Mouse (Mus musculus): ENCODE results near the gene Id1. TPM values are rescaled to one million over a fixed set of nuclear protein-coding genes. Genes with fewer than 3 reads are reported as not detected.

Gene Id1
- polyA plus RNA-seq, 1 experiment from 2014 or later = 61.1 TPM

GRCm38 (mm10) chr2:152776435-152776834 lies 40.4 kb downstream of the Id1 start:
- Histone ChIP-seq H3K27ac (replicated peaks in 1 of 2; ENCODE audit: control insufficient read depth in 1 of 2, insufficient read depth in 1 of 2, low read depth in 2 of 2, low read length in 2 of 2) (no peak overlapping the region), H3K36me3 (ENCODE audit: control insufficient read depth, insufficient read depth, low read length) (peaks cover 19% of the 10 kb centered on the region), H3K4me2 (ENCODE audit: low read length) (no peak overlapping the region), H3K9me3 (ENCODE audit: control insufficient read depth, low read length) (no peaks in the 10 kb centered on the region), H3K4me3 (ENCODE audit: control insufficient read depth in 1 of 2, insufficient read depth in 1 of 2, low read depth in 1 of 2, low read length in 2 of 2) (no peak overlapping the region), H3K9ac (ENCODE audit: low read length) (no peak overlapping the region), H3K27me3 (ENCODE audit: control insufficient read depth, insufficient read depth, low read length) (no peaks in the 10 kb centered on the region), H3K4me1 (ENCODE audit: control insufficient read depth in 2 of 2, insufficient read depth in 2 of 2, low read length in 2 of 2) (peaks cover 4% of the 10 kb centered on the region in 2 experiments; a peak in 2 of 4 replicates)
- 86% methylated on average over 2 of the region's 2 CpGs for WGBS
- no peak for ATAC-seq (ENCODE audit: insufficient number of reproducible peaks, insufficient read depth, low FRiP score, low read depth)

DNA sequence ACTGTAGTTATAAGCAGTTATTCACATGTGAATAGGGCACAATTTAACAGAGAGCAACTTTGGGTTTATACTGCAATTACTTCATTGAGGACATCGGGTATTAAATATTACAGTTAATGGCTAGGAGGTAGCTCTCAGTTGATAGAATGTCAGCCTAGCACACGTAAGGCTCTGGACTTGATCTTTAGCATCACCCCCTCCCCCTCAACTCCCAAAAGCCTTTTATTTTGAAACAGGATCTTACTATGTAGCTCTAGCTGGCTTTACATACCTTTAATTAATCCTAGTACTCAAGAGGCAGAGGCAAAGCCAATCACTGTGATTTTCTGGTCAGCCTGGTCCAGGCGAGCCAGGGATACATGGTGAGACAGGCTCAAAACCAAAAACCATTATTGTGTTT lies 41.0 kb downstream of the Id1 start:
- ATAC-seq (ENCODE audit: insufficient number of reproducible peaks, insufficient read depth, low FRiP score, low read depth) = no peak
- WGBS = 88% methylated on average over 3 of the region's 3 CpGs

DNA sequence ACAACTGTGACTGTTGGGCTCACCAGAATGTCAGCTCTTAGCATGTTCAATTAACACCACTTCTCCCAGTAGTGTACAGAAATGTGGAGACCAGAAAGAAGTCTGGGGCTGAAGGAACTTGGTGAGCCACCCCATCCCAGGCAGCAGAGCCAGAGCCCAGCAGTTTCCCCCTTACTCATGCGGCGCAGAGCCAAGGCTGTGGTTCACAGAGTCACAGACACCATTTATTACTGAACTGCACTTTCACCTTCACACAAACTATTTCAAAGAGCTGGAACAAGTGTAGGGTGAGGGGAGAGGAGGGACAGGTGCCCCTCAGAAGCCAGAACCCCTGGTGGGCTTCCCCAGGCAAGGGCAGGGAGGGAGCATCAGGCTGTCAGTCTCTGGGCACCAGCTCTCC lies 44.4 kb downstream of the Id1 start:
- Histone ChIP-seq H3K4me1 (ENCODE audit: control insufficient read depth in 2 of 2, insufficient read depth in 2 of 2, low read length in 2 of 2) (peaks cover 13 to 24% of the 10 kb centered on the region in 2 experiments), H3K9me3 (ENCODE audit: control insufficient read depth, low read length) (no peaks in the 10 kb centered on the region), H3K27ac (replicated peaks in 1 of 2; ENCODE audit: control insufficient read depth in 1 of 2, insufficient read depth in 1 of 2, low read depth in 2 of 2, low read length in 2 of 2) (no peak overlapping the region), H3K4me2 (ENCODE audit: low read length) (no peak overlapping the region), H3K27me3 (ENCODE audit: control insufficient read depth, insufficient read depth, low read length) (no peaks in the 10 kb centered on the region), H3K36me3 (ENCODE audit: control insufficient read depth, insufficient read depth, low read length) (peaks cover 26% of the 10 kb centered on the region), H3K4me3 (ENCODE audit: control insufficient read depth in 1 of 2, insufficient read depth in 1 of 2, low read depth in 1 of 2, low read length in 2 of 2) (no peak overlapping the region), H3K9ac (ENCODE audit: low read length) (no peak overlapping the region)
- WGBS = 90% methylated on average over 2 of the region's 2 CpGs
- ATAC-seq (ENCODE audit: insufficient number of reproducible peaks, insufficient read depth, low FRiP score, low read depth) = no peak

More for the DNA sequence above, 41.0 kb downstream of the Id1 start:
- Histone ChIP-seq H3K9me3 (ENCODE audit: control insufficient read depth, low read length) (no peaks in the 10 kb centered on the region), H3K9ac (ENCODE audit: low read length) (no peak overlapping the region), H3K36me3 (ENCODE audit: control insufficient read depth, insufficient read depth, low read length) (peaks cover 25% of the 10 kb centered on the region), H3K4me3 (ENCODE audit: control insufficient read depth in 1 of 2, insufficient read depth in 1 of 2, low read depth in 1 of 2, low read length in 2 of 2) (no peak overlapping the region), H3K27me3 (ENCODE audit: control insufficient read depth, insufficient read depth, low read length) (no peaks in the 10 kb centered on the region), H3K27ac (replicated peaks in 1 of 2; ENCODE audit: control insufficient read depth in 1 of 2, insufficient read depth in 1 of 2, low read depth in 2 of 2, low read length in 2 of 2) (no peak overlapping the region), H3K4me2 (ENCODE audit: low read length) (no peak overlapping the region), H3K4me1 (ENCODE audit: control insufficient read depth in 2 of 2, insufficient read depth in 2 of 2, low read length in 2 of 2) (peaks cover 4 to 6% of the 10 kb centered on the region in 2 experiments; a peak in 2 of 4 replicates)

- Histone ChIP-seq H3K27ac (replicated peaks in 1 of 2; ENCODE audit: control insufficient read depth in 1 of 2, insufficient read depth in 1 of 2, low read depth in 2 of 2, low read length in 2 of 2) (no peak overlapping the region), H3K4me2 (ENCODE audit: low read length) (no peak overlapping the region), H3K36me3 (ENCODE audit: control insufficient read depth, insufficient read depth, low read length) (peaks cover 26% of the 10 kb centered on the region), H3K4me1 (ENCODE audit: control insufficient read depth in 2 of 2, insufficient read depth in 2 of 2, low read length in 2 of 2) (peaks cover 20 to 31% of the 10 kb centered on the region in 2 experiments), H3K4me3 (ENCODE audit: control insufficient read depth in 1 of 2, insufficient read depth in 1 of 2, low read depth in 1 of 2, low read length in 2 of 2) (no peak overlapping the region), H3K9me3 (ENCODE audit: control insufficient read depth, low read length) (no peaks in the 10 kb centered on the region), H3K27me3 (ENCODE audit: control insufficient read depth, insufficient read depth, low read length) (no peaks in the 10 kb centered on the region), H3K9ac (ENCODE audit: low read length) (0 out of 2 replicates have a peak overlapping the region, but pooled peaks have one; percentile 21)
- 72% methylated on average over 3 of the region's 3 CpGs for WGBS
- no peak for ATAC-seq (ENCODE audit: insufficient number of reproducible peaks, insufficient read depth, low FRiP score, low read depth)
Measured at GRCm38 (mm10) chr2:152781031-152781711, 45.1 kb downstream of the Id1 start.

DNA sequence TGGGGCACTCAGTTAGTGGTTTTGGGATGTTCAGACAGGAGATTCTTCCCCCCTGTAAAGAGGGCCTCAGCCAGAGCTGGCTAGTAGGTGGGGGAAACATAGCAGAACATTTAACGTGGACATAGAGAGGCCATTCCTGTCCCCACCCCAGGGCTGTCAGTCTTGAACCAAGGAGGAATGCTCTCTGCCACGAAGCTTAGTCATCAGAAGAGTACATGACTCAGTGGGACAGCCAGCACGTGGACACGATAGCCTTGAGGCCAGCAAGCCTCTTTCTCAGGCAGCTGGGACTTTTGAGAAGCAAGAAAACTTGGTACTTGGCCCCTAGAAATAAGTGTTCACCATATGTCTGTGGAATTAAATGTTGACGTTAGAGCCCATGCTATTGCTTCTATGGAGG lies 46.6 kb downstream of the Id1 start:
- Histone ChIP-seq H3K4me3 (ENCODE audit: control insufficient read depth in 1 of 2, insufficient read depth in 1 of 2, low read depth in 1 of 2, low read length in 2 of 2) (no peak overlapping the region), H3K36me3 (ENCODE audit: control insufficient read depth, insufficient read depth, low read length) (peaks cover 26% of the 10 kb centered on the region), H3K27me3 (ENCODE audit: control insufficient read depth, insufficient read depth, low read length) (no peaks in the 10 kb centered on the region), H3K9me3 (ENCODE audit: control insufficient read depth, low read length) (no peaks in the 10 kb centered on the region), H3K27ac (replicated peaks in 1 of 2; ENCODE audit: control insufficient read depth in 1 of 2, insufficient read depth in 1 of 2, low read depth in 2 of 2, low read length in 2 of 2) (no peak overlapping the region), H3K9ac (ENCODE audit: low read length) (no peak overlapping the region), H3K4me1 (ENCODE audit: control insufficient read depth in 2 of 2, insufficient read depth in 2 of 2, low read length in 2 of 2) (peaks cover 25 to 44% of the 10 kb centered on the region in 2 experiments), H3K4me2 (ENCODE audit: low read length) (no peak overlapping the region)
- no peak for ATAC-seq (ENCODE audit: insufficient number of reproducible peaks, insufficient read depth, low FRiP score, low read depth)
- 53% methylated on average over 5 of the region's 5 CpGs for WGBS

DNA sequence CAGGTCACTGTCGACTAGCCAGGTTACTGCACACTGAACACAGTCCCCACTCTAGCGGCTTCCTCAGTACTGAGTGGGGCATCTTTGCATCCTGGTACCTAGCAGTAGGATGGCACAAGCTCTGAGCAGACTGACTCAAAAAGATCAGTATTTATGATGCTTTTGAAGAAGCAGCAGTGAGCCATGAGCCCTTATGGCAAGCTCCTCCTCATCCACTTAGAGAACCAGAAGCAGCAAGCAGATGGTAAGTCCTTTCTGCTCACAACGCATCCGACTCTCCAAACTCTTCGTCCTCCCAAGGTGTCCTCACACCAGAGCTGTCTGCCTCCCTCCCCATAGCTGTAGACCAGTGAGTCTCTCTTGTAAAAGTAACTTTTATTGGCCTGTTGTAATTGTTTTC lies 47.2 kb downstream of the Id1 start:
- Histone ChIP-seq H3K4me2 (ENCODE audit: low read length) (no peak overlapping the region), H3K9ac (ENCODE audit: low read length) (no peak overlapping the region), H3K27me3 (ENCODE audit: control insufficient read depth, insufficient read depth, low read length) (no peaks in the 10 kb centered on the region), H3K9me3 (ENCODE audit: control insufficient read depth, low read length) (no peaks in the 10 kb centered on the region), H3K4me1 (ENCODE audit: control insufficient read depth in 2 of 2, insufficient read depth in 2 of 2, low read length in 2 of 2) (peaks cover 28 to 48% of the 10 kb centered on the region in 2 experiments), H3K27ac (replicated peaks in 1 of 2; ENCODE audit: control insufficient read depth in 1 of 2, insufficient read depth in 1 of 2, low read depth in 2 of 2, low read length in 2 of 2) (no peak overlapping the region), H3K4me3 (ENCODE audit: control insufficient read depth in 1 of 2, insufficient read depth in 1 of 2, low read depth in 1 of 2, low read length in 2 of 2) (no peak overlapping the region), H3K36me3 (ENCODE audit: control insufficient read depth, insufficient read depth, low read length) (peaks cover 26% of the 10 kb centered on the region)
- 86% methylated on average over 5 of the region's 5 CpGs for WGBS
- no peak for ATAC-seq (ENCODE audit: insufficient number of reproducible peaks, insufficient read depth, low FRiP score, low read depth)

DNA sequence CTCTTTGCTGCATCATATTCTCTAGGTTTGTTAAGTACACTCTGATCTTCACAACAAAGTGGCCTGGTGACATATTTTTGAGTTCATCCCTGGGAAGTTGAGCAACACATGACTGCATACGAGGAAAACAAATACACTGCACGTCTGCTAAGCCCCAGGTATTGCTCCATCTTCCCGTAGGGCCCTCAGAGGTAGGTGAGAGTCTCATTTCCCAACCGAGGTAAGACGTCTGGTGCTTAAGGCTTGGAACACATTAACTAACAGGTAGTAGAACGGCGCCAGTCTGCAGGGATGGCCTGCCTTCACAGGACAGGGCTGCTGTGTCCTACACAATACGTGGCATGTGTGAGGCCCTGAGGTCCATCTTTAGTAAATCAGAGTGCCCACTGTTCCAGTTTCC lies 48.6 kb downstream of the Id1 start:
- H3K27ac ChIP-seq (replicated peaks in 1 of 2; ENCODE audit: control insufficient read depth in 1 of 2, insufficient read depth in 1 of 2, low read depth in 2 of 2, low read length in 2 of 2) = peak overlapping the region; percentile 98 to 99
- H3K9ac ChIP-seq (ENCODE audit: low read length) = no peak overlapping the region
- H3K36me3 ChIP-seq (ENCODE audit: control insufficient read depth, insufficient read depth, low read length) = peaks cover 23% of the 10 kb centered on the region
- no peaks in the 10 kb centered on the region for H3K9me3 ChIP-seq (ENCODE audit: control insufficient read depth, low read length)
- ATAC-seq (ENCODE audit: insufficient number of reproducible peaks, insufficient read depth, low FRiP score, low read depth) = no peak
- H3K4me3 ChIP-seq (ENCODE audit: control insufficient read depth in 1 of 2, insufficient read depth in 1 of 2, low read depth in 1 of 2, low read length in 2 of 2) = no peak overlapping the region
- peaks cover 41 to 62% of the 10 kb centered on the region in 2 experiments for H3K4me1 ChIP-seq (ENCODE audit: control insufficient read depth in 2 of 2, insufficient read depth in 2 of 2, low read length in 2 of 2)
- H3K27me3 ChIP-seq (ENCODE audit: control insufficient read depth, insufficient read depth, low read length) = no peaks in the 10 kb centered on the region
- WGBS = 91% methylated on average over 8 of the region's 8 CpGs
- peak overlapping the region; percentile 57; the same call in 1 of the 2 replicates for H3K4me2 ChIP-seq (ENCODE audit: low read length)

Measured in heart, embryonic 14.5 days (tissue).